Mouse (Mus musculus): ENCODE results near the gene Cdkn2c.

DNA sequence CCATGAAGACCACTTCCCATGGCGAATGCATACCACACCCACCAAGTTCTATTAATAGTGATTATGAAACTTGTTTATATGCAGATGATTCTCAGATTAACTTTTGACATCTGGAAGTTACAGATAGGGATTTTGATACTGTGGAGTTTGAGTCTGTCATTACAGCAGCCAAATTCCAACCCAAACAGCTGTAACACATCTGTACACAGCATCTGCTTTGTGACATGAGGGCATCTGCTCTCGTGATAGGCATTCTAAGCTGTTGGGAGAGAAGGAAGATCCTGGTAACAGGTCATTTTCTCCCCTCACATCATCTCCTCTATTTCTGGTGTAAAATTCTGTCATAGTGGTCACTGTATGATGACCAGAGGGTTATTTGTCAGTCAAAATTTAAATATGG, 36.8 kb downstream of the Cdkn2c start:
- TF ChIP-seq POLR2A (IDR thresholded peaks at IDR 0.05; ENCODE audit: extremely low read depth, insufficient read depth, low read length) = no peak
- no peak for TF ChIP-seq CTCF (IDR thresholded peaks at IDR 0.05; ENCODE audit: extremely low read depth, insufficient read depth, low read length)
